Mouse (Mus musculus) embryonic facial prominence, embryonic 14.5 days (tissue): ENCODE data around the gene Palm2. TPM values are rescaled to one million over a fixed set of nuclear protein-coding genes. Genes with fewer than 3 reads are reported as not detected.

ENCODE experiments used
- ATAC-seq: fragments of 200-750 bp; cut with Nextera tagmentation; 2 replicates; pipeline ENCODE4 v1.8.0; 2017; ENCODE audit warnings: low read depth, moderate number of reproducible peaks, moderate TSS enrichment
- DNase-seq: peaks from one replicate; pipeline ENCODE4 v3.0.0-alpha.2; 2015; ENCODE audit warnings: low spot score
- H3K27ac ChIP-seq: fragments of 300-500 bp; sonication (generic); replicated peaks from 2 replicates; pipeline ENCODE4 v1.5.1; 2014; ENCODE audit warnings: low read depth, mild to moderate bottlenecking, low read length, moderate library complexity
- H3K27me3 ChIP-seq: fragments of 300-500 bp; sonication (generic); replicated peaks from 2 replicates; pipeline ENCODE4 v1.6.1; 2014; ENCODE audit warnings: low read length; ENCODE audit not compliant: control insufficient read depth, insufficient read depth
- H3K36me3 ChIP-seq: fragments of 300-500 bp; sonication (generic); 2 replicates; pipeline ENCODE4 v1.6.1; 2014; ENCODE audit warnings: low read length, mixed read lengths; ENCODE audit not compliant: control insufficient read depth, insufficient read depth
- H3K4me1 ChIP-seq: fragments of 300-500 bp; sonication (generic); 2 replicates; pipeline ENCODE4 v1.6.1; 2014; ENCODE audit warnings: antibody characterized with exemption, low read length; ENCODE audit not compliant: control insufficient read depth, insufficient read depth
- H3K4me2 ChIP-seq: fragments of 300-500 bp; sonication (generic); 2 replicates; pipeline ENCODE4 v1.6.1; 2014; ENCODE audit warnings: low read depth, mild to moderate bottlenecking, low read length, moderate library complexity, mixed read lengths
- H3K4me3 ChIP-seq: fragments of 300-500 bp; sonication (generic); 2 replicates; pipeline ENCODE4 v1.5.1; 2014; ENCODE audit warnings: low read depth, mild to moderate bottlenecking, low read length
- H3K9ac ChIP-seq: fragments of 300-500 bp; sonication (generic); 2 replicates; pipeline ENCODE4 v1.6.1; 2014; ENCODE audit warnings: low read depth, mild to moderate bottlenecking, low read length, moderate library complexity, mixed read lengths
- H3K9me3 ChIP-seq: fragments of 300-500 bp; sonication (generic); 2 replicates; pipeline ENCODE4 v1.6.1; 2016; ENCODE audit warnings: low read length; ENCODE audit not compliant: control insufficient read depth
- WGBS: fragments of 180-500 bp; shearing (Covaris S2); extraction: QIAGEN DNeasy Blood & Tissue Kit; methylation state at CpG from one replicate; pipeline ENCODE4 v1.1.7; 2014; 5-methylcytosine and 5-hydroxymethylcytosine counted together
- polyA plus RNA-seq: library from polyadenylated mRNA; unstranded; fragments of >200 nt; fragmentation: Nextera tagmentation; extraction: Ambion mirVana; gene quantifications from 2 replicates; pipeline ENCODE4 v1.2.1, GENCODE M21; 2014

Palm2 gene
- polyA plus RNA-seq, 1 experiment from 2014 or later, result 7.6 TPM

DNA sequence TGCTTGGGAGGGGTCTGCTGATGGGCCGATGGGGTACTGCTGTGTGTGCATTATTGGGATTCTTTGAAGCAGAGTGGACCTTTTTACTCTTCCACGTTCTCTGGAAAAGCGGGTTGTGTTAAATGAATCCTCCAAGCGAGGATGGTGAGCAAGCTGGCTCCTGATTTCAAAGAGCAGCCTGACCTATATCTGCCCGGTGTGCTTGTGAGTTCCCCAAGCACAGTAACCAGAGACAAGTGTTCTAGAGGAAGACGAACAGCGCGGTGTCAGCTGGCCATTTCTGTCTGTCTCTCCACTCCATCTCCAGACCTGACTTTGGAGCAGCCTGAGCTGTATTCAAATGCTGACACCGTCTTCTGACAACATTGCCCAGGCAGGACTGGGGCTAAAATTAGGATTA lies 204.9 kb downstream of the Palm2 start:
- Histone ChIP-seq H3K36me3 (no peaks in the 10 kb centered on the region), H3K4me3 (no peak overlapping the region), H3K9ac (no peak overlapping the region), H3K9me3 (no peaks in the 10 kb centered on the region), H3K27ac (no peak overlapping the region), H3K4me1 (peaks cover 30% of the 10 kb centered on the region), H3K4me2 (no peak overlapping the region), H3K27me3 (no peaks in the 10 kb centered on the region)
- DNase-seq, result no peak
- ATAC-seq, result no peak
- WGBS, result 78% methylated on average over 9 of the region's 9 CpGs

DNA sequence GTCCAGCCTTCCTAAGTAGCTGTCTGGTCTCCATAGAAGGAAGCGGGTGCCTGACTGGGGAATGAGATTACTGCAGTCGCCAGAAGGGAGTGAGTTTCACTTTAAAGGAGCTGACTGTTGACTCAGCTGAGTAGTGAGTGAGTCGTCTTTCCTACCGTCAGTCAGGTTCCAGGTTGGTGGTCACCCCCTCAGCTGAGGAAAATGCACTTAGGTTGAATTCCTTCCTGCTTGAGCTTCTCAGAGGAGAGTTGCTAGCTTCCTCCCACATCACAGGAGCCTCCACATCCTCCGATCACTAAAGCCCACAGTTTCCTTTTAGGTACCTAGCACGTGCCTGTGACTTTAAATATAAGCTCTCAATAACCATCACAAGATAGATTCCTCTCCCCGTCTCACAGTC lies 206.2 kb downstream of the Palm2 start:
- Histone ChIP-seq H3K4me2 (no peak overlapping the region), H3K9me3 (no peaks in the 10 kb centered on the region), H3K36me3 (no peaks in the 10 kb centered on the region), H3K27ac (no peak overlapping the region), H3K27me3 (no peaks in the 10 kb centered on the region), H3K9ac (no peak overlapping the region), H3K4me1 (peaks cover 30% of the 10 kb centered on the region), H3K4me3 (no peak overlapping the region)
- 42% methylated on average over 7 of the region's 7 CpGs for WGBS
- ATAC-seq, result no peak
- DNase-seq, result no peak

GRCm38 (mm10) chr4:57640971-57641370 lies 206.9 kb downstream of the Palm2 start:
- no peak overlapping the region for H3K4me3 ChIP-seq
- H3K9ac ChIP-seq, result no peak overlapping the region
- WGBS, result 86% methylated on average over 3 of the region's 3 CpGs
- ATAC-seq (no peak), DNase-seq (no peak)
- H3K27ac ChIP-seq, result no peak overlapping the region
- peaks cover 29% of the 10 kb centered on the region for H3K4me1 ChIP-seq
- H3K27me3 ChIP-seq, result no peaks in the 10 kb centered on the region
- H3K4me2 ChIP-seq, result no peak overlapping the region
- H3K9me3 ChIP-seq, result no peaks in the 10 kb centered on the region
- no peaks in the 10 kb centered on the region for H3K36me3 ChIP-seq

- ATAC-seq (no peak), DNase-seq (no peak)
- peaks cover 34% of the 10 kb centered on the region for H3K36me3 ChIP-seq
- 0 out of 2 replicates have a peak, but pooled peaks cover 3% of the 10 kb centered on the region for H3K9me3 ChIP-seq
- no peak overlapping the region for H3K27ac ChIP-seq
- H3K4me1 ChIP-seq, result no peaks in the 10 kb centered on the region
- H3K27me3 ChIP-seq, result no peaks in the 10 kb centered on the region
- WGBS, result 40% methylated on average over 1 of the region's 1 CpGs
- no peak overlapping the region for H3K4me3 ChIP-seq
- H3K4me2 ChIP-seq, result no peak overlapping the region
- H3K9ac ChIP-seq, result no peak overlapping the region
These were observed 216.9 kb downstream of the Palm2 start for GRCm38 (mm10) chr4:57650994-57651393.

- no peak for ATAC-seq
These were observed 217.5 kb downstream of the Palm2 start for GRCm38 (mm10) chr4:57651547-57651946.

GRCm38 (mm10) chr4:57652185-57652904 lies 218.3 kb downstream of the Palm2 start:
- Histone ChIP-seq H3K9me3 (0 out of 2 replicates have a peak, but pooled peaks cover 3% of the 10 kb centered on the region), H3K4me1 (no peaks in the 10 kb centered on the region), H3K9ac (no peak overlapping the region), H3K4me2 (no peak overlapping the region), H3K36me3 (peaks cover 34% of the 10 kb centered on the region), H3K27ac (no peak overlapping the region), H3K4me3 (no peak overlapping the region), H3K27me3 (no peaks in the 10 kb centered on the region)
- ATAC-seq (no peak), DNase-seq (no peak)
- WGBS, result 78% methylated on average over 5 of the region's 5 CpGs

More at GRCm38 (mm10) chr4:57651547-57651946, 217.5 kb downstream of the Palm2 start:
- 83% methylated on average over 8 of the region's 8 CpGs for WGBS
- H3K4me2 ChIP-seq, result no peak overlapping the region
- H3K36me3 ChIP-seq, result peaks cover 34% of the 10 kb centered on the region
- H3K27me3 ChIP-seq, result no peaks in the 10 kb centered on the region
- no peak overlapping the region for H3K27ac ChIP-seq
- DNase-seq, result peak; percentile 44
- H3K4me1 ChIP-seq, result no peaks in the 10 kb centered on the region
- no peak overlapping the region for H3K4me3 ChIP-seq
- H3K9me3 ChIP-seq, result 0 out of 2 replicates have a peak, but pooled peaks cover 3% of the 10 kb centered on the region
- no peak overlapping the region for H3K9ac ChIP-seq

GRCm38 (mm10) chr4:57655966-57656365 lies 221.9 kb downstream of the Palm2 start:
- no peaks in the 10 kb centered on the region for H3K4me1 ChIP-seq
- no peak overlapping the region for H3K4me3 ChIP-seq
- DNase-seq, result no peak
- H3K9me3 ChIP-seq, result 0 out of 2 replicates have a peak, but pooled peaks cover 3% of the 10 kb centered on the region
- no peak overlapping the region for H3K27ac ChIP-seq
- H3K9ac ChIP-seq, result no peak overlapping the region
- 72% methylated on average over 1 of the region's 1 CpGs for WGBS
- no peak for ATAC-seq
- H3K27me3 ChIP-seq, result no peaks in the 10 kb centered on the region
- H3K4me2 ChIP-seq, result no peak overlapping the region
- peaks cover 15% of the 10 kb centered on the region; the same call in 1 of the 2 replicates for H3K36me3 ChIP-seq

GRCm38 (mm10) chr4:57656388-57656787 lies 222.3 kb downstream of the Palm2 start:
- H3K9me3 ChIP-seq, result 0 out of 2 replicates have a peak, but pooled peaks cover 3% of the 10 kb centered on the region
- H3K27ac ChIP-seq, result no peak overlapping the region
- ATAC-seq (no peak), DNase-seq (no peak)
- no peak overlapping the region for H3K4me3 ChIP-seq
- H3K4me2 ChIP-seq, result no peak overlapping the region
- no peak overlapping the region for H3K9ac ChIP-seq
- WGBS, result 92% methylated on average over 12 of the region's 12 CpGs
- peaks cover 15% of the 10 kb centered on the region; the same call in 1 of the 2 replicates for H3K36me3 ChIP-seq
- no peaks in the 10 kb centered on the region for H3K27me3 ChIP-seq
- no peaks in the 10 kb centered on the region for H3K4me1 ChIP-seq

DNA sequence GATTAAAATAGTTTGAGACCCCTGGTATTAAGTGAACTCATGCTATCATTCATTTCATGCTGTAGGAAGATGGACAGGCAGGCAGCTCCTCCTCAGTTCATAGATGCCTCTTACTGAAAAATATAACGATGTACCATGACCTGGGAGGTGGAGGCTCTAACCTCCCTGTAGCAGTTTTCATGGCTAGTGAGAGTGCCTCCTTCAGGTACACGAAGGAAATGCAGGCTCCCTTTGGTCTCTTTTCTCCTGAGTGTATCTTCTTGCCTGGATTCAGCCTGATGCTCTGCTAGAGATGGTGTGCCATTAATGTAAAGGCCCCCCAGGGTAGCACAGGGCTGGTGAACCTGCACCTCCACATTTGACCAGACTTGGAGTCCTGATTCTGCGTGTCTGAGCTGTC lies 222.8 kb downstream of the Palm2 start:
- DNase-seq (no peak), ATAC-seq (no peak)
- H3K4me1 ChIP-seq, result no peaks in the 10 kb centered on the region
- 87% methylated on average over 3 of the region's 3 CpGs for WGBS
- no peak overlapping the region for H3K9ac ChIP-seq
- peaks cover 15% of the 10 kb centered on the region; the same call in 1 of the 2 replicates for H3K36me3 ChIP-seq
- no peaks in the 10 kb centered on the region for H3K27me3 ChIP-seq
- H3K27ac ChIP-seq, result no peak overlapping the region
- H3K4me3 ChIP-seq, result no peak overlapping the region
- 0 out of 2 replicates have a peak, but pooled peaks cover 3% of the 10 kb centered on the region for H3K9me3 ChIP-seq
- H3K4me2 ChIP-seq, result no peak overlapping the region
